Comparison of ENCODE assay signal across 19 mouse cellular contexts in genomic region chrX:9487671-9488070, GRCm38 (mm10). TPM values are rescaled to one million over a fixed set of nuclear protein-coding genes. Genes with fewer than 3 reads are reported as not detected.
DNase-seq lines count a peak whose midpoint lies in the region; ATAC-seq and TF ChIP-seq lines count a peak whose summit lies in the region.
"Had no signal": no experiment of that assay in that cellular context is flagged by ENCODE, and none has a peak within 500 bp of the region (broad histone marks: within the 10 kb centered on the region; RNA-seq: fewer than 3 reads in every experiment).

TSS of gene Cybb (minus strand) at chrX:9487771.

- H3K9me3 ChIP-seq in lung, postnatal 0 days (ENCODE audit: low read length), result no peaks in the 10 kb centered on the region
- H3K9me3 ChIP-seq: embryonic facial prominence, embryonic 10.5 days; hindbrain, embryonic 13.5 days; limb, embryonic 15.5 days had no signal

- no peak within 1 kb of the TSS for H3K4me2 ChIP-seq in lung, postnatal 0 days (replicated peaks; ENCODE audit: low read depth, low read length)
- H3K4me2 ChIP-seq: heart, embryonic 11.5 days; hindbrain, embryonic 13.5 days; limb, embryonic 15.5 days had no signal

- no peak for DNase-seq in adrenal gland, adult 8-10 months
- DNase-seq in adrenal gland, adult (ENCODE audit: inconsistent age in 2 of 2, low spot score in 1 of 2), result no peak
- DNase-seq in lung, postnatal 0 days (ENCODE audit: low spot score), result no peak
- no peak for DNase-seq in lung, postnatal 25 days (ENCODE audit: low spot score)
- no peak for DNase-seq in testis, postnatal 14 days (ENCODE audit: low spot score)
- no peak for DNase-seq in gastrocnemius, postnatal 4 days (ENCODE audit: low spot score in 2 of 2)
- DNase-seq: cerebellum, adult 8-10 months; gastrocnemius, postnatal 36 days; heart, postnatal 10 days; kidney, adult 8-10 months; kidney, postnatal 14 days; right cerebral cortex, adult 18-20 months had no signal

- H3K4me3 ChIP-seq in lung, postnatal 0 days (ENCODE audit: low read depth, low read length), result no peak within 1 kb of the TSS
- H3K4me3 ChIP-seq: embryonic facial prominence, embryonic 10.5 days; hindbrain, embryonic 13.5 days; limb, embryonic 15.5 days had no signal

- no peak within 1 kb of the TSS for H3K27ac ChIP-seq in lung, postnatal 0 days (ENCODE audit: low read length)
- H3K27ac ChIP-seq: embryonic facial prominence, embryonic 10.5 days; hindbrain, embryonic 13.5 days; limb, embryonic 15.5 days had no signal

- WGBS in lung, postnatal 0 days, result 81% methylated on average over 4 of the region's 4 CpGs

- no peaks in the 10 kb centered on the region for H3K36me3 ChIP-seq in lung, postnatal 0 days (ENCODE audit: insufficient read depth, low read length)
- H3K36me3 ChIP-seq: embryonic facial prominence, embryonic 10.5 days; hindbrain, embryonic 13.5 days; limb, embryonic 15.5 days had no signal

- no peak for TF ChIP-seq CTCF in lung, postnatal 0 days (IDR thresholded peaks at IDR 0.05)

- ATAC-seq in lung, postnatal 0 days, result no peak
- ATAC-seq in granulocyte monocyte progenitor cell, adult 5-6 weeks (replicated peaks; ENCODE audit: poor library complexity, severe bottlenecking), result no peak
- no peak for ATAC-seq in neutrophil, adult 5-6 weeks (ENCODE audit: extremely low read depth, insufficient number of reproducible peaks, low FRiP score, poor library complexity, severe bottlenecking)
- ATAC-seq: forebrain, embryonic 14.5 days had no signal

- no peaks in the 10 kb centered on the region for H3K27me3 ChIP-seq in lung, postnatal 0 days (replicated peaks; ENCODE audit: insufficient read depth, low read length)
- H3K27me3 ChIP-seq: hindbrain, embryonic 13.5 days; limb, embryonic 15.5 days had no signal

- H3K9ac ChIP-seq in lung, postnatal 0 days (replicated peaks; ENCODE audit: low read depth), result no peak within 1 kb of the TSS
- H3K9ac ChIP-seq: hindbrain, embryonic 13.5 days; limb, embryonic 15.5 days had no signal

- H3K4me1 ChIP-seq in lung, postnatal 0 days (ENCODE audit: insufficient read depth, low read depth, low read length), result no peaks in the 10 kb centered on the region
- H3K4me1 ChIP-seq: embryonic facial prominence, embryonic 10.5 days; hindbrain, embryonic 13.5 days; limb, embryonic 15.5 days had no signal

- TF ChIP-seq EP300 in lung, postnatal 0 days (IDR thresholded peaks at IDR 0.05), result no peak

RNA-seq across cellular contexts. Expression of gene Cybb, which starts in this region (rescaled TPM):
- 10 to 100 TPM; 22.3 to 30.8 (median 27.1) TPM for total RNA-seq in adrenal gland, adult 8-10 months (2022)
- 13.3 and 16.0 TPM in 2 replicates for polyA plus RNA-seq in lung, postnatal 0 days (2015; fragmentation: Nextera tagmentation; extraction: Ambion mirVana)
- 42.2 and 43.0 TPM in 2 replicates for total RNA-seq in granulocyte monocyte progenitor cell, adult 5-6 weeks (2014; fragmentation: Nextera tagmentation)
- total RNA-seq in granulocyte monocyte progenitor cell, adult 5-6 weeks (2017), result 67.4 and 76.6 TPM in 2 replicates
- 161 and 162 TPM in 2 replicates for total RNA-seq in neutrophil, adult 5-6 weeks (2017)
- 1 to 10 TPM; 5.3 to 7.9 TPM for total RNA-seq in gastrocnemius, postnatal 4 days (2021)
